Mouse (Mus musculus) lung, adult 2 months (tissue): ENCODE data around the gene Olfr157.

Experiments used
- CTCF ChIP-seq: fragments of 200-500 bp; IDR thresholded peaks from 2 replicates; pipeline ENCODE4 v1.5.1; 2011; ENCODE audit warnings: mild to moderate bottlenecking, low read length, control low read depth; ENCODE audit not compliant: insufficient read depth
- POLR2A ChIP-seq: fragments of 200-500 bp; IDR thresholded peaks from 2 replicates; pipeline ENCODE4 v1.6.1; 2011; ENCODE audit warnings: low read depth, mild to moderate bottlenecking, control low read depth, low read length, borderline replicate concordance; ENCODE audit errors: extremely low read depth

GRCm38 (mm10) chr4:43823845-43824337 lies 16.1 kb downstream of the Olfr157 start, which contains the start of gene Olfr156:
- TF ChIP-seq POLR2A: no peak
- peak; percentile 55; the same call in 1 of the 2 replicates for TF ChIP-seq CTCF
